Mouse (Mus musculus) mature B cell (primary cell): ENCODE data around the gene Fgfr2.
"Not testable (repeated sequence)": the region's sequence is repeated elsewhere in the genome, so short reads cannot be mapped to it uniquely, and the experiment has no call there.

Experiments used
- in situ Hi-C: fragments of 300-500 bp; cut with MboI; formaldehyde crosslinking; loops from 2 replicates; pipeline ENCODE4 v1.14.3; 2019

The Fgfr2 gene

GRCm38 (mm10) chr7:133120221-133120751, 2.9 kb downstream of the Fgfr2 start:
- in situ Hi-C loops = no loop called here

- in situ Hi-C loops = no loop called here
Observed at GRCm38 (mm10) chr7:133117815-133118214, 5.3 kb downstream of the Fgfr2 start.

DNA sequence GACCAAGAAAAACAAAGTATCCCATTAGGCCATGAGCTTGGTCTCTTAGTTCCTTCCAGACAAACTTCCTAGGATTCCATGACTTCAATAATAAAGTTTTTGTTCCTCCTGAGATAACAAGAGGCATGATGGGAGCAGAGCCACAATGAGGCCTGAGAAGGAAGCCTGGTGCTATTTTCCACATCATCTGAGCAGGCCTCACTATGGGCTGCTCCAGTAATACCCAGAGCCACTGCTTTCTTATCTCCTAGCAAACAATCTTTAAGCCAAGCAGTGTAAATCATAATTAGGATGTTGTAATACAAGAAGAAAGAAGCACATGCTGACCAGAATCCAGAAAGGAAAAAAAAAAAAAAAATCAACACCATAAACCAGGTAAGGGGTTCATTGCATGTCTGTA, 6.6 kb downstream of the Fgfr2 start:
- in situ Hi-C loops = no loop called here

DNA sequence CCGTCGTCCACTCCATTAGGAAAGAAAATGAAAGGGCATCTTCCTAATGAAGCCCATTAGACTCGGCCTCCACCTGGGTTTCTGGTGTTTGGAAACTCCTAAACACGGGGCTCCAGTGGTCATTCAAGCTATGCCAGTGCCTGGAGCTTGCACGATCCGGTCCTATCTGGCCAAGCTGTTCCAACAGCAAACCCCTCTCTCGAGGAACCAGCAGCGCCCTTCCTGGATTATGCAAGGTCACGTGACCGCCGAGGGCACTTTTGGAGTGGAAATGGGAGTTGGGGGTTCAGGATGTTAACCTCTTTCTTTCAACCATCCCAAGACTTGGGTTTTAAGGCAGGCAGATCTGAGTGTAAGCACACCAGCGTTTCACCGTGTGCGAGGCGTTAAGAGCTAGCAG, 7.3 kb downstream of the Fgfr2 start:
- in situ Hi-C loops = no loop called here

DNA sequence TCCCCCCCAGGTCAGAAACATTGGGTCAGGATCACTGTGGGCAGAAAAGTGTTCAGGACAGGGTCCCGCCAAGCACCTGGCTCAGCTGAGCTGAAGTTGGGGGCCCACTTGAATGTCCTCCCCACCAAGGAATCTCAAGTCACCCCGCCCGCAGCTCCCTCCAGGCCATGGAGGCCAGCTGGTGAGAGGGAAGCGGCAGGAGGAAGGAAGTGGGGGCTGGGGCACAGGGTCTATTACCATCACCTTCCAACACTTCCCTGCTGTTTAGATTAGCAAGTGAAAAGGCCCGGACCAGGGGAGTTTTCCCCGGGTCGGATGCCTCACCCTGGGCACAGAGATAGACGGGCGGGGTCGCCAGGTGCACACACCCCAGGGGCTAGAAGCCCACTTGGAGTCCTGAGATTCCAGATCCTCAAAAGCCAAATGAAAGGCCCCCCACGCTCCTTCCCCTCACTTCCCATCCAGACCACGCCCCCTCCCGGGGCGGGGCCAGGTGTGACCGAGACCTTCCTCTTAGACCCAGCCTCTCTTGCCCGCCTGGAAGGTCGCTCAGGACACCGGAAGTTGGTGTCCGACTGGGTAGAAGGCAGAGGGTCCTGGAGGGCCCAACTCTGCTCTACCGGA, 8.2 kb downstream of the Fgfr2 start:
- in situ Hi-C loops = no loop called here

- in situ Hi-C loops = no loop called here
Observed at GRCm38 (mm10) chr7:133113185-133113895, 9.8 kb downstream of the Fgfr2 start.

GRCm38 (mm10) chr7:133112351-133112831, 10.8 kb downstream of the Fgfr2 start:
- in situ Hi-C loops = no loop called here

GRCm38 (mm10) chr7:133109442-133109841, 13.7 kb downstream of the Fgfr2 start:
- in situ Hi-C loops = no loop called here

DNA sequence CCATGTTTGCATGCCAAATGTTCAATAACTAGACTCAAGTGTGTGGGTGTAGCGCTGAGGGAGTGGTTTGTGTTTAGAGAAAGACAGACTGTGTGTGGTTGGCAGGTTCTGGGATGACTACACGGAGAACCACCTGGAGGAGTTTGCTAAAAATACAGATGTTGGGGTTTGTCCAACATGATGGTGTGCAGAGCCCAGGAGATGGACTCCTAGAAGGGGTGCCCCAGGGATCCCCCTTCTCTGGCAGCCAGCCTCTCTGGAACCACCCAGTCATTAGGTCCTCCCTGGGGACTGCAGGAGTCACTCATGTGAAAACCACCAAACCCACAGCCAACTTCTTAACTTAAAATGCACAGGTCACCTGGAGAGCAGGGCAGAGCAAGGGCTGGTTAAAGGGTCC, 14.5 kb downstream of the Fgfr2 start:
- in situ Hi-C loops = no loop called here

DNA sequence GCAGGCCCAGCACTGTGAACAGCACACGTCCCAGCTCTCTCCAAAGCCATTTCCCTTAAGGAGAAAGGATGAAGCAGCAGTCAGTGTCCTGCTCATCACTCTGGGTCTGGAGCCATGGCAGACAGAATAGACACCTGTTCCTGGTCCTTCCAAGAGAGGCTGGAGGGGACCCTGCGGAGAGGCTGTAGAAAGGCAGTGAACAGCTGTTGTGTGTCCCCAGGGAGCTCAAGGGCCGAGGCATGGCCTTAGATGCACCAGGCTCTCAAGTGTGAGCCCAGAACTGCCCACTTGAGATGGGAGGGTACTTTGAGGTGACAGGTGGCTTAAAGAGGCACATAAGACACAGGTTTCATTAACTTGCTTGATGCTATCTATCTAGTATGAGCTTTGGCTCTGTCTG, 20.6 kb downstream of the Fgfr2 start:
- in situ Hi-C loops = no loop called here

DNA sequence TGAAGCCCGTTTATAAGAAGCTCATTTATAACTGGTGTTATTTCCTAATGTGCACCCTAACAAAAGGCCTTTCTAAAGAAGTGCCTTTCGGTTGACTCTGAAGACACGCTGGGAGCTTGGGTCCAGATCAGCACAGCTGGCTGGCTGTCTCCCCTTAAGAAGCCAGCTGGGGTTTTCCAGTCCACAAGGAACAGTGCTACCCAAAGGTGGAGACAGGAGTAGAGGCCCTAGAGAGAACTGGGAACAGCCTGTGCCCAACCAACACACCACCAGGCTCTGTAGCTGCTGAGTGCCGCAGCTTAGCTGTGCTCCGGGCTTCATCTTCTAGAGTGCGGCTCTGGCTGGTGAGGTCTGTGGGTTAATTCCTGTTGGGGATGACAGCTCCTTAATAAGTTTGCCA, 22.1 kb downstream of the Fgfr2 start:
- in situ Hi-C loops = no loop called here

- in situ Hi-C loops = no loop called here
Observed at GRCm38 (mm10) chr7:133100178-133100577, 23.0 kb downstream of the Fgfr2 start.

- in situ Hi-C loops = no loop called here
Observed at GRCm38 (mm10) chr7:133099266-133099665, 23.9 kb downstream of the Fgfr2 start.

GRCm38 (mm10) chr7:133098118-133098793, 24.9 kb downstream of the Fgfr2 start:
- in situ Hi-C loops = no loop called here

GRCm38 (mm10) chr7:133095610-133096009, 27.5 kb downstream of the Fgfr2 start:
- in situ Hi-C loops = not testable (repeated sequence)

DNA sequence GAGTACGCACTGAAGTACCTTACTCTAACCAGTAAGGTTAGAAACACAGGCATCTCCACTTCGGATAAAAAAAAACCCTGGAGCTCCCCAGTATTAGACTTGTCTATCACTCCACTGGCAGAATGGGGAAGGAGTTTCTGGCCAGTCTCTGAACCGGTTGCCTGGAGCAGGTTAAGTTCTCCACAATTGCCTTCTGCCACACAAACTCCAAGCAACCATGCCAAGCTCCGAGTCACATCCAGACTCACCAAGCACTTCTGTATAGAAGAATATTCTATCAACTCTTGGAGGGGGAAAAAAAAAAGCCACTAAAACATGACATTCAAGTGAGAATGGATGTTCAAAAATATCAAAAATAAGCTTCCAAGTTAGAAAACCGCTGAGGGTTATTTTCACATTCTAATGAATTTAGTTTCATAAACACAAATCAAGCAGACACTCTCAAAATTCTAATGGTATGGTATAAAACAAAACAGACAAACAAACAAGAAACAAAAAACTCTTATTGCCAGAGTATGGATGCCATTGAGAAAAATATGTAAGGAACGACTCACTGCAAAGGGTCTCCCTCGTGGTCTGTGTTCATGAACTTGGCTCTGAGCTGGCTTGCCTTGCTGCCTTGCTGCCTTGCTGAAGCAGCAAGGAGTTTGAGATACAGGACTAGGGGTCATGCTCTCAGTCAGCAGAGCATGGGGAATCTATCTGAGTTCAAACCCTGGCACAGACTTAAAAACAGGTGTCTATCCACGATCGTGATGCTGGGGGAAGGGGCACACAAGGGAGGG, 28.2 kb downstream of the Fgfr2 start:
- in situ Hi-C loops = no loop called here

DNA sequence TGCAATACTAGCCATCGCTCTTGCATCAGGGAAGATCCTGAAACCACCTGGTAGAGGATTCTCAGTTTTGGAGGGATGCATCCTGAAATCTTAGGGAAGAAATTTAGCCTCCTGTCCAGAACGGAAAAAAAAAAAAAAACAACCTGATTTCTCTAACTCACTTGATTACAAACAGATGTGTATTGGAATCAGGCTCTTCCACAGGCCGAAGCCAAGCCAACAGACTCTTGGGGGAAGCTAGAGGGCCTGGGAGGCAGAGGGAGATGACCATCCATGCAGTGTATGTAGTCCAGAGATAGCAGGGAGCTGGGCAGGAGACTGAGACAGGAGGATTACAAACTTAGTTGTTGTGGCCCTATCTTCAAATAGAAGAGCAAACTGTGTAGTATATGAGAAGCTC, 29.0 kb downstream of the Fgfr2 start:
- in situ Hi-C loops = no loop called here

DNA sequence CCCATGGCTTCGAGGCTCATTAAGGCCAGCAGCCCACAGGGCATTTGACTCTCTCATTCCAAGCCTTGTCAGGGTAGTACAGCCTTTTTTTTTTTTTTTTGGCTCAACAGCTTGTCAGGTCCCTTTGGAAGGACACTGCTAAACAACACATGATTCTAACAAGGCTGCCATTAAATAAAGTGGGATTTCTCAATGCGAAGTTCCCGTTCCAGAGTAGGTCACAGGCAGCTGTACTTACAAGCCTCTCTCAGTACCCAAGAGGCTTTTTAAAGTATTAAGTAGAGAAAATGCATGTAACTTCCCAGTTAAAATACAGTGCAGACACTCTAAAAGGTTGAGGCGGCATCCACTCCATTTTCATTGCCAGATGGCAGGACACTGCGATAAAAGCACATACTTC, 29.4 kb downstream of the Fgfr2 start:
- in situ Hi-C loops = no loop called here

DNA sequence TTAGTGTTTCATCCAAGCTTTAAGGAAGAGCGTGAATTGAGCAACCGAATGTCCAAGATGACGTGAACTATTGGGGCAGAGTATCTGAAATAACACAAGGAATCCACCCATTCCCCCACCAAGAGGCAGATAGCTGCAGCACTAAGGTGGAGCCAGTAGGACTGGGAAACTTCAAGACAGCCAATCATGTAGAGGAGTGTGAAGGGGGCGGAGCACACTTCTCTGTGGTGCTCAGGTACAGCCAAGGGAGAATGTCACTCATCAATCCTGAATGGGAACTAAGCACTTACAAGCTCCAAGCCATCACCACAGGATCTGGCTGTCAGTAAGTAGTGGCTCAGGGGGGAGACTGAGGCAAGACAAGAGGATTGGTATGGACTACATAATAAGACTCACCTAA, 32.5 kb downstream of the Fgfr2 start:
- in situ Hi-C loops = no loop called here

GRCm38 (mm10) chr7:133089621-133090260, 33.4 kb downstream of the Fgfr2 start:
- in situ Hi-C loops = no loop called here

DNA sequence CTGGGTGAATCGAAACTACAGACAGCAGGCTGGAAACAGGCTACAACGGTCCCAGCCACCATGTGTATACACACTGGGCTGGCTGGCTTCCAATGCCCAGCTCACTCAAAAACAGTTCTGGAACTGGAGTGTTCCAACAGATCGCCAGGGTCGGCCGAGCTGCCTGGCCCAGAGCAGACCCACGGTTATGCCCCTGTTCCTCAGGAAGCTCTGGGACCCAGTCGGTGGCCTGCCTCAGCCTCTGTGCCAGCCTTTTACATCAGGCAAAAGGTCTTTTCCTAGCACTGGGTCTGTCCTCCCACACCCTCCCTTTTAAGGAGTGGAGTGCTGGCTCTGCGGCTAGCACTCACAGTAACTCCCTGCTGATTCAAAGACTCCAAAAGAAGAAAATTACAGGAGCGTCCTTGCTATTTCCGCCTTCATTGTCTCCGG, 34.3 kb downstream of the Fgfr2 start:
- in situ Hi-C loops = no loop called here
